Mouse (Mus musculus) layer of hippocampus, adult 9-11 months (tissue): ENCODE results near the gene Tbc1d2.
"Not testable (repeated sequence)": the region's sequence is repeated elsewhere in the genome, so short reads cannot be mapped to it uniquely, and the experiment has no call there.

ENCODE experiments used
- DNase-seq: peaks from one replicate; pipeline ENCODE4 v3.0.0; 2022

Gene Tbc1d2

DNA sequence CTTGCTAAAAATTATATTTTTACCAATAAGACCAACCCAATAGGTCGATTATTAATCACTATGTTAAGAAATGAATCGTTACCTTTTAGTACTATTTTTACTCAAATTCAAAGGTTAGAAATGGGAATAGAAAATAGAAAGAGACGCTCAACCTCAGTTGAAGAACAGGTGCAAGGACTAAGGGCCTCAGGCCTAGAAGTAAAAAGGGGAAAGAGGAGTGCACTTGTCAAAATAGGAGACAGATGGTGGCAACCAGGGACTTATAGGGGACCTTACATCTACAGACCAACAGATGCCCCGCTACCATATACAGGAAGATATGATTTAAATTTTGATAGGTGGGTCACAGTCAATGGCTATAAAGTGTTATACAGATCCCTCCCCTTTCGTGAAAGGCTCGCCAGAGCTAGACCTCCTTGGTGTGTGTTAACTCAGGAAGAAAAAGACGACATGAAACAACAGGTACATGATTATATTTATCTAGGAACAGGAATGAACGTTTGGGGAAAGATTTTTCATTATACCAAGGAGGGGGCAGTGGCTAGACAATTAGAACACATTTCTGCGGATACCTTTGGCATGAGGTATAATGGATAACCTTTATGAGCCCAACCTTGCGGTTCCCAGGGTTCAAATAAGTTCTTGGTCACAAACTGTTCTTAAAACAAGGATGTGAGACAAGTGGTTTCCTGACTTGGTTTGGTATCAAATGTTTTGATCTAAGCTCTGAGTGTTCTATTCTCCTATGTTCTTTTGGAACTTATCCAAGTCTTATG is 74.3 kb downstream of the Tbc1d2 start:
- not testable (repeated sequence) for DNase-seq

DNA sequence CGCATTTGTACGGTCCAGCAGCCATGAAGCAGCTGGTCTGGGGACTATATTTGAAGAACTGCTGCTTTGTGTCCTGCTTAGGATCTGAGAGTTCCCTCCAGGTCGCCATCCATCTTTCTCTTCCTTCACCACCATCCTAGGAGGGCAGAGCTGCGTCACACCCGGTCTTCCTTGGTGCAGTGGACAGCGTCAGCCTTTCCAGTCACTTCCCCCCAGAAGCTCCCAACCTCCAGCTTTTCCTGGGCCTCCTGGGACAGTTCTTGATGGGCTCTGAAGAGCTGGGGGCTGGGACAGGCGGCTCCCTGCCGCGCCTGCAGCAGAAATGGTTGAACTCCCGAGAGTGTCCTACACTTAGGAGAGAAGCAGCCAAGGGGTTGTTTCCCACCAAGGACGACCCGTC is 75.2 kb downstream of the Tbc1d2 start:
- DNase-seq = no peak

- no peak for DNase-seq
These were observed 75.8 kb downstream of the Tbc1d2 start for GRCm38 (mm10) chr4:46574024-46574753.

DNA sequence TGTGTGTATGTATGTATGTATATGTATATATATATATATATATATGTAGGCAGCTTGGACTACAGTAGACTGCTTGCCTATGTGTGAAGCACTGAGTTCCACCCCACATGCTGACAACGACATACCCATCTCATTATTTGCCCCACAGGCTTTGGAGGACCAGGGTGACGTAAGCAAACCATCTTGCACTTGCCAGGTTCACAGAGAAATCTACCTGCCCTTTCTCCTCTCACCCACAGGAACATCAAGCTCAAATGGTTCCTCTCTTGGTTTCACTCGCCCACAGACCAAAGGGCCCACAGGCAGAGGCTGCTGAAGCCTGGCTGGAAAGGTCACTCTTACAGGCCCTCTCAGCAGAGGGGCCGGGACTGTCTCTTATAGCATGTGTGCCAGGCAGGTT is 77.4 kb downstream of the Tbc1d2 start:
- DNase-seq = no peak

DNA sequence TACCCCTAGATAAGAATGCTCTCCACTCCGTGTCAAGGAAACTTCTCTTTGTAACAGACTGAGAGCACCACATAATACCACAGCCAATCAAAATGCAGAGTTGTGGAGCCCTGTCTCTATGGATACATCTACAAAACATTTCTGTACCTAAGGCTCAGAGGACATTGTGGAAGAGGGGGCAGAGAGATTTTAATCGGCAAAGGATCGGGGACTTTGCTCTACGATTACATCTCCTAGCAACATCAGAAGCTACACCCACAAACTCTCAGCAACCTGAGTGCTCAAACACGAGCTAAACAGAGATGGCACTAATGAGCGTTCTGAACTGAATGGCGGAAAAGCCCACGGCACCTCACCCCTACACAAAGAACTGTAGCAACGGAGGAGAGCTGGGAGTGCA is 78.3 kb downstream of the Tbc1d2 start:
- no peak for DNase-seq

DNA sequence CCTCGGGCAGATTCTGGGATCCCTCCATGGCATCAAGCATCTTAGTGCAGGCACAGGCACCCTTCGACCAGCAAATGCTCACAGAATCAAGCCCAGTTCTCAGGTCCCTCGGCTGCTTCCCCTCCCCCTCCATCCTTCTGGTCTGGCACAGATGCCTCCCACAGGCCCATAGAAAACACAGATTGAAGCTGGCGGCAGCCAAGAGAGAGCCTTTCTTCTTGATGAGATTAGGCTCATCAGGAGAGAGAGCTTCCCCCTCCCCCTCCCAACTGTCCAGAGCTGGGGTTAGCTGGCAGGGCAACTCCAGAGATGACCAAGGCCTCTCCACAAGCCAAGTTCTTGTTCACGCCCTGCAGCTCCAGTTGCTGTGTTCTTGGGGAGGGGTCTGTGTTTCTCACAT is 80.3 kb downstream of the Tbc1d2 start:
- peak; percentile 63 for DNase-seq

- DNase-seq = no peak
These were observed 81.8 kb downstream of the Tbc1d2 start for GRCm38 (mm10) chr4:46568169-46568568.

- DNase-seq = no peak
These were observed 82.9 kb downstream of the Tbc1d2 start for GRCm38 (mm10) chr4:46566931-46567671.

GRCm38 (mm10) chr4:46565393-46565955 is 84.5 kb downstream of the Tbc1d2 start:
- DNase-seq = no peak

DNA sequence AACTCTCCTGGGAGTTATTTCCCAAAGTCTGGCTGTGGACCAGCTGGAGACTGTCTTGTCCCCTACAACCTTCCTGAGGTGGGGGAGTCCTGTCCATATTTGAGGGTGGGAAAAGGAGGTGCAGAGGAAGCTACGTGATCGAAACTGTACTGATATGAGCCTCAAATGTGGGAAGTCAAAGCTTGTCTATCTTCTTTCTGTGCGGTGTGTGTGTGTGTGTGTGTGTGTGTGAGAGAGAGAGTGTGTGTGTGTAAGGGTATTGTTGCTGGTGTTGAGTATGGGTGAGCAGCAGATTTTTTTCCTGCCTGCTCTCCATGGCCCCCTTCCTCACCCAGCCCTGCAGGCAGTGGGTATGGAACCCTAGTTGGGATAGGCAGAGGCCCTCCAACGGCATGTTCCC is 85.8 kb downstream of the Tbc1d2 start:
- DNase-seq = no peak

- peak; percentile 49 for DNase-seq
These were observed 86.2 kb downstream of the Tbc1d2 start for GRCm38 (mm10) chr4:46563847-46564246.

- DNase-seq = no peak
These were observed 87.2 kb downstream of the Tbc1d2 start for GRCm38 (mm10) chr4:46562841-46563240.

DNA sequence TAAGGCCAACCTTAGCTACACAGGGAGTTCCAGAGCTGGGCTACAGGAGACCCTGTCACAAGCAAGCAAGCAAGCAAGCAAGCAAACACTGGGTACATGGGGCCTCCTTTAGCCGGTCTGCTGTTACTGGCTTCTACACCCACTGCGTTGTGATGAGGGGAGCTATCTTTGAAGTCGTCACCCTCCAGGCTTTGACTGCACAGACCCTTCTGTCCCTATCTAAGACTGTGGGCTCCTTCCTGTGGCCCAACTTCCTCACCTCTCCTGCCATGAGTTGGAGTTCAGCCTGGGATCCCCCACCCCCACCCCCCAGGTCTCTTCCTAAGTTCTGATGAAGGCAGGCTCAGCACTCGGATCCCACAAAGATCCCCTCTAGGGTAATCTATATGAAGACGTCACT is 88.0 kb downstream of the Tbc1d2 start:
- DNase-seq = no peak

DNA sequence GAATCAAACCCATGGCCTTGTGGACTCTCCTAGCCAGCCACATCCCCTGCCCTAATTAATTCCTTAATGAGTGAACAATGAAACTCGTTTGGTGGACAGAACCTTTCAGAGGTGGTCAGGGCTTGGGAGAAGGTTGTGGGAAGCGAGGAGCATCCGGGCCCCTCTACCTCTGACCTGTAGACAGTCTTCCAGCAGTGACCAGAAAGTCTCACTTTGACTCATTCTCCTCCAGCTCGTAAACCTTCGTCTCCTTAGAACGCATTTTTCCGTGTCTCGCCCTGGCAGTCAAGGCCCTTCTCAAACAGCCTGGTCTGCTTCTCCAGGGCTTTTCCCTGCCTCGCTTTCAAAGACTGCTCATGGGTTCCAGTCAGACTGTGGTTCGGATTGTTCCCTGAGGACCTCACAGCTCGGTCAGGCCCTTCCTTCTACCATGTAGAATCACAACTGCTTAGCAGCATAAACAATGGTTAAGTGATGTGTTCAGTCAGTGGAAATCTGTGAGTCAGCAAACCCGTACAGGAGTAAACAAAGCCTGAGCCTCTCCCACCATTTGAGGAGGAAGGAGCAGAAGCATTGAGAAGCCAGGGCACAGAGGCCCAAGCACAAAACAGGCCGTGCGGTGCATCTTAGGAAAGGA is 89.8 kb downstream of the Tbc1d2 start:
- DNase-seq = no peak

GRCm38 (mm10) chr4:46558672-46559667 is 91.0 kb downstream of the Tbc1d2 start:
- no peak for DNase-seq

GRCm38 (mm10) chr4:46556933-46557332 is 93.1 kb downstream of the Tbc1d2 start:
- DNase-seq = no peak

- DNase-seq = no peak
These were observed 94.2 kb downstream of the Tbc1d2 start for GRCm38 (mm10) chr4:46555762-46556161.
